Mouse (Mus musculus) small intestine, adult 2 months (tissue): ENCODE data around the gene Ccdc12. TPM values are rescaled to one million over a fixed set of nuclear protein-coding genes. Genes with fewer than 3 reads are reported as not detected.

ENCODE experiments used
- H3K27ac ChIP-seq: fragments of 200-500 bp; 2 replicates; pipeline ENCODE4 v1.5.1; 2012; ENCODE audit warnings: low read depth, low read length, control low read depth, inconsistent platforms; ENCODE audit not compliant: insufficient read depth
- H3K27me3 ChIP-seq: fragments of 200-500 bp; 2 replicates; pipeline ENCODE4 v1.6.1; 2012; ENCODE audit warnings: mild to moderate bottlenecking, moderate library complexity, low read length, inconsistent platforms; ENCODE audit not compliant: control insufficient read depth, insufficient read depth
- H3K36me3 ChIP-seq: fragments of 200-500 bp; 2 replicates; pipeline ENCODE4 v1.6.1; 2012; ENCODE audit warnings: mild to moderate bottlenecking, low read length, control low read depth, inconsistent platforms; ENCODE audit not compliant: control insufficient read depth, insufficient read depth
- H3K4me1 ChIP-seq: fragments of 200-500 bp; 2 replicates; pipeline ENCODE4 v1.6.1; 2012; ENCODE audit warnings: low read length, inconsistent platforms, mixed read lengths; ENCODE audit not compliant: control insufficient read depth, insufficient read depth, insufficient read length
- H3K4me3 ChIP-seq: fragments of 200-500 bp; 2 replicates; pipeline ENCODE4 v1.5.1; 2012; ENCODE audit warnings: low read depth, mild to moderate bottlenecking, control low read depth, inconsistent platforms, low read length, moderate library complexity
- CTCF ChIP-seq: fragments of 200-500 bp; IDR thresholded peaks from 2 replicates; pipeline ENCODE4 v1.5.1; 2012; ENCODE audit warnings: low read depth, mild to moderate bottlenecking, control low read depth, inconsistent platforms, low read length, moderate library complexity, mixed read lengths; ENCODE audit not compliant: insufficient replicate concordance, insufficient read length; ENCODE audit errors: extremely low read depth
- POLR2A ChIP-seq: fragments of 200-500 bp; IDR thresholded peaks from 2 replicates; pipeline ENCODE4 v1.6.1; 2012; ENCODE audit warnings: low read depth, mild to moderate bottlenecking, control low read depth, inconsistent platforms, low read length, moderate library complexity
- WGBS: fragments of 180-500 bp; shearing (Covaris S2); methylation state at CpG from one replicate; pipeline ENCODE4 v1.1.7; 2018; 5-methylcytosine and 5-hydroxymethylcytosine counted together
- polyA plus RNA-seq: library from polyadenylated mRNA; depleted of rRNA; stranded (reverse); fragments of >200 nt; gene quantifications from 2 replicates; pipeline ENCODE4 v1.2.3, GENCODE M21; 2012

The Ccdc12 gene
- polyA plus RNA-seq, 1 experiment, result 138 TPM

- 84% methylated on average over 6 of the region's 6 CpGs for WGBS
- Histone ChIP-seq H3K27me3 (no peaks in the 10 kb centered on the region), H3K4me1 (peaks cover 30% of the 10 kb centered on the region), H3K36me3 (peaks cover 14% of the 10 kb centered on the region), H3K4me3 (no peak overlapping the region), H3K27ac (no peak overlapping the region)
- TF ChIP-seq CTCF (no peak), POLR2A (no peak)
Observed at GRCm38 (mm10) chr9:110703951-110704350, 47.6 kb downstream of the Ccdc12 start.

GRCm38 (mm10) chr9:110706784-110707183, 50.5 kb downstream of the Ccdc12 start:
- Histone ChIP-seq H3K4me3 (no peak overlapping the region), H3K4me1 (peaks cover 14% of the 10 kb centered on the region), H3K27ac (no peak overlapping the region), H3K27me3 (no peaks in the 10 kb centered on the region), H3K36me3 (peaks cover 25% of the 10 kb centered on the region)
- WGBS, result 85% methylated on average over 5 of the region's 5 CpGs
- TF ChIP-seq POLR2A, result no peak
- no peak for TF ChIP-seq CTCF

GRCm38 (mm10) chr9:110709640-110710258, 53.4 kb downstream of the Ccdc12 start:
- peak overlapping the region; percentile 58 for H3K4me3 ChIP-seq
- WGBS, result 12% methylated on average over 5 of the region's 5 CpGs
- peaks cover 8% of the 10 kb centered on the region for H3K4me1 ChIP-seq
- H3K27me3 ChIP-seq, result no peaks in the 10 kb centered on the region
- TF ChIP-seq CTCF, result peak; percentile 82
- TF ChIP-seq POLR2A, result no peak
- H3K36me3 ChIP-seq, result peaks cover 29% of the 10 kb centered on the region
- H3K27ac ChIP-seq, result peak overlapping the region; percentile 24; the same call in 1 of the 2 replicates

GRCm38 (mm10) chr9:110711532-110711931, 55.2 kb downstream of the Ccdc12 start:
- TF ChIP-seq CTCF, result no peak
- no peak for TF ChIP-seq POLR2A
- Histone ChIP-seq H3K4me3 (no peak overlapping the region), H3K27ac (no peak overlapping the region), H3K36me3 (peaks cover 32% of the 10 kb centered on the region), H3K4me1 (peaks cover 8% of the 10 kb centered on the region), H3K27me3 (no peaks in the 10 kb centered on the region)
- 100% methylated on average over 1 of the region's 1 CpGs for WGBS

GRCm38 (mm10) chr9:110711996-110712395, 55.7 kb downstream of the Ccdc12 start:
- no peak overlapping the region for H3K4me3 ChIP-seq
- H3K27ac ChIP-seq, result no peak overlapping the region
- H3K36me3 ChIP-seq, result peaks cover 32% of the 10 kb centered on the region
- 97% methylated on average over 6 of the region's 6 CpGs for WGBS
- peaks cover 8% of the 10 kb centered on the region for H3K4me1 ChIP-seq
- H3K27me3 ChIP-seq, result no peaks in the 10 kb centered on the region
- no peak for TF ChIP-seq CTCF
- TF ChIP-seq POLR2A, result no peak

GRCm38 (mm10) chr9:110712545-110712944, 56.2 kb downstream of the Ccdc12 start:
- Histone ChIP-seq H3K27ac (no peak overlapping the region), H3K36me3 (peaks cover 32% of the 10 kb centered on the region)
- 83% methylated on average over 4 of the region's 4 CpGs for WGBS

GRCm38 (mm10) chr9:110713389-110713788, 57.1 kb downstream of the Ccdc12 start:
- Histone ChIP-seq H3K36me3 (peaks cover 29% of the 10 kb centered on the region), H3K27me3 (no peaks in the 10 kb centered on the region), H3K27ac (no peak overlapping the region), H3K4me3 (no peak overlapping the region), H3K4me1 (peaks cover 8% of the 10 kb centered on the region)
- WGBS, result 27% methylated on average over 1 of the region's 1 CpGs
- TF ChIP-seq CTCF (no peak), POLR2A (no peak)

More at GRCm38 (mm10) chr9:110712545-110712944, 56.2 kb downstream of the Ccdc12 start:
- H3K27me3 ChIP-seq, result no peaks in the 10 kb centered on the region
- H3K4me3 ChIP-seq, result no peak overlapping the region
- peaks cover 8% of the 10 kb centered on the region for H3K4me1 ChIP-seq
- TF ChIP-seq POLR2A, result no peak
- no peak for TF ChIP-seq CTCF

GRCm38 (mm10) chr9:110715426-110715825, 59.1 kb downstream of the Ccdc12 start:
- no peaks in the 10 kb centered on the region for H3K27me3 ChIP-seq
- WGBS, result 78% methylated on average over 1 of the region's 1 CpGs
- peaks cover 24% of the 10 kb centered on the region for H3K36me3 ChIP-seq
- no peak overlapping the region for H3K4me3 ChIP-seq
- no peak overlapping the region for H3K27ac ChIP-seq
- peaks cover 3% of the 10 kb centered on the region; the same call in 1 of the 2 replicates for H3K4me1 ChIP-seq
- peak; percentile 26; the same call in 1 of the 2 replicates for TF ChIP-seq CTCF
- TF ChIP-seq POLR2A, result no peak
